Mouse (Mus musculus): ENCODE results near the gene Pde7b.

Gene Pde7b

GRCm38 (mm10) chr10:20486461-20487253 is 238.2 kb downstream of the Pde7b start:
- peak; percentile 72 for DNase-seq

GRCm38 (mm10) chr10:20485816-20486215 is 239.1 kb downstream of the Pde7b start:
- no peak for DNase-seq

GRCm38 (mm10) chr10:20479481-20479880 is 245.4 kb downstream of the Pde7b start:
- DNase-seq, result no peak

GRCm38 (mm10) chr10:20478456-20478855 is 246.4 kb downstream of the Pde7b start:
- DNase-seq, result no peak

GRCm38 (mm10) chr10:20474831-20475230 is 250.0 kb downstream of the Pde7b start:
- no peak for DNase-seq

- DNase-seq, result no peak
Observed at GRCm38 (mm10) chr10:20474036-20474435, 250.8 kb downstream of the Pde7b start.

GRCm38 (mm10) chr10:20473505-20473904 is 251.4 kb downstream of the Pde7b start:
- no peak for DNase-seq

GRCm38 (mm10) chr10:20472007-20472406 is 252.9 kb downstream of the Pde7b start:
- DNase-seq, result no peak

GRCm38 (mm10) chr10:20464631-20465030 is 260.2 kb downstream of the Pde7b start:
- DNase-seq, result no peak

GRCm38 (mm10) chr10:20463941-20464340 is 260.9 kb downstream of the Pde7b start:
- no peak for DNase-seq

- no peak for DNase-seq
Observed at GRCm38 (mm10) chr10:20462596-20462995, 262.3 kb downstream of the Pde7b start.

GRCm38 (mm10) chr10:20459657-20460350 is 265.1 kb downstream of the Pde7b start:
- DNase-seq, result no peak

- DNase-seq, result no peak
Observed at GRCm38 (mm10) chr10:20459160-20459559, 265.7 kb downstream of the Pde7b start.

- no peak for DNase-seq
Observed at GRCm38 (mm10) chr10:20454387-20455065, 270.4 kb downstream of the Pde7b start.

GRCm38 (mm10) chr10:20437428-20437827 is 287.4 kb downstream of the Pde7b start:
- DNase-seq, result no peak

GRCm38 (mm10) chr10:20437021-20437420 is 287.9 kb downstream of the Pde7b start:
- no peak for DNase-seq

GRCm38 (mm10) chr10:20435913-20436312 is 289.0 kb downstream of the Pde7b start:
- no peak for DNase-seq

GRCm38 (mm10) chr10:20431336-20431735 is 293.5 kb downstream of the Pde7b start:
- peak; percentile 23 for DNase-seq

- DNase-seq, result peak; percentile 19
Observed at GRCm38 (mm10) chr10:20421299-20421883, 303.5 kb downstream of the Pde7b start.

GRCm38 (mm10) chr10:20420296-20420695 is 304.6 kb downstream of the Pde7b start:
- DNase-seq, result no peak

GRCm38 (mm10) chr10:20418856-20419219 is 306.0 kb downstream of the Pde7b start:
- no peak for DNase-seq

- DNase-seq, result peak; percentile 53
Observed at GRCm38 (mm10) chr10:20418202-20418855, 306.5 kb downstream of the Pde7b start.

GRCm38 (mm10) chr10:20409181-20409580 is 315.7 kb downstream of the Pde7b start:
- peak; percentile 55 for DNase-seq

Measured in lung, postnatal 14 days (tissue).